Mouse (Mus musculus) heart, embryonic 11.5 days (tissue): ENCODE results near the gene Gpc3. TPM values are rescaled to one million over a fixed set of nuclear protein-coding genes. Genes with fewer than 3 reads are reported as not detected.

ENCODE experiments used
- ATAC-seq: fragments of 200-750 bp; cut with Nextera tagmentation; replicated peaks from 2 replicates; pipeline ENCODE4 v1.8.0; 2017; ENCODE audit warnings: moderate library complexity; ENCODE audit not compliant: insufficient number of reproducible peaks, low FRiP score, low TSS enrichment
- H3K27ac ChIP-seq: fragments of 300-500 bp; sonication (generic); 2 replicates; pipeline ENCODE4 v1.5.1; 2014; ENCODE audit warnings: mild to moderate bottlenecking, low read depth, low read length
- H3K27me3 ChIP-seq: fragments of 300-500 bp; sonication (generic); 2 replicates; pipeline ENCODE4 v1.6.1; 2014; ENCODE audit warnings: mild to moderate bottlenecking, low read length, mixed read lengths; ENCODE audit not compliant: control insufficient read depth, insufficient read depth
- H3K36me3 ChIP-seq: fragments of 300-500 bp; sonication (generic); 2 replicates; pipeline ENCODE4 v1.6.1; 2014; ENCODE audit warnings: mild to moderate bottlenecking, low read length, moderate library complexity, mixed read lengths; ENCODE audit not compliant: control insufficient read depth, insufficient read depth
- H3K4me1 ChIP-seq: fragments of 300-500 bp; sonication (generic); 2 replicates; pipeline ENCODE4 v1.6.1; 2014; ENCODE audit warnings: low read length; ENCODE audit not compliant: control insufficient read depth, insufficient read depth
- H3K4me2 ChIP-seq: fragments of 300-500 bp; sonication (generic); 2 replicates; pipeline ENCODE4 v1.6.1; 2014; ENCODE audit warnings: mild to moderate bottlenecking, moderate library complexity
- H3K4me3 ChIP-seq: fragments of 300-500 bp; sonication (generic); 2 replicates; pipeline ENCODE4 v1.5.1; 2014; ENCODE audit warnings: low read depth, low read length
- H3K9ac ChIP-seq: fragments of 300-500 bp; sonication (generic); 2 replicates; pipeline ENCODE4 v1.6.1; 2014; ENCODE audit warnings: mild to moderate bottlenecking, low read depth, low read length, moderate library complexity
- H3K9me3 ChIP-seq: fragments of 300-500 bp; sonication (generic); replicated peaks from 2 replicates; pipeline ENCODE4 v1.6.1; 2016; ENCODE audit warnings: low read length; ENCODE audit not compliant: control insufficient read depth
- WGBS: fragments of 180-500 bp; shearing (Covaris S2); extraction: QIAGEN DNeasy Blood & Tissue Kit; methylation state at CpG from one replicate; pipeline ENCODE4 v1.1.7; 2014; ENCODE audit not compliant: insufficient replicate concordance; 5-methylcytosine and 5-hydroxymethylcytosine counted together
- polyA plus RNA-seq: library from polyadenylated mRNA; unstranded; fragments of >200 nt; fragmentation: Nextera tagmentation; extraction: Ambion mirVana; gene quantifications from 2 replicates; pipeline ENCODE4 v1.2.1, GENCODE M21; 2014

Gene Gpc3
- polyA plus RNA-seq, 1 experiment from 2014 or later = 600 TPM

DNA sequence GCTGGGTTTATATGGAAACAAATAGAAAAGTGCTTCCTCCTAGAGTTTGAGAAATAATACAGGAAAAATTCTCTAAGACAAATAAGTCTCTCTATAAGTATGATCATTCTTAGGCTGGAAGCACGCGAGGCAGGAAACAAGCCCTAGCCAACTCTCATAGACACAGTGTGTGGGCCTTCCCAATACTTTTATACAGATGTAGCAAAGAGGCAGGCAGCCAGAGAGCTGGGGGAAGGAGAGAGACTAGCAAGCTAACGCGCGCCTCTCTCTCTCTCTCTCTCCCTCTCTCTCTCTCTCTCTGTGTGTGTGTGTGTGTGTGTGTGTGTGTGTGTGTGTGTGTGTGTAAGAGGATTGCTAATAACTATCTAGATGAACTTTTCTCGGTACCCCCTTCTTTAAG lies 2.2 kb downstream of the Gpc3 start:
- ATAC-seq = no peak
- Histone ChIP-seq H3K27ac (no peak overlapping the region), H3K4me2 (peak overlapping the region; percentile 64), H3K36me3 (no peaks in the 10 kb centered on the region), H3K4me1 (no peaks in the 10 kb centered on the region; the same call in 1 of the 2 replicates), H3K4me3 (peak overlapping the region; percentile 53), H3K9ac (peak overlapping the region; percentile 66; the same call in 1 of the 2 replicates), H3K9me3 (no peaks in the 10 kb centered on the region), H3K27me3 (no peaks in the 10 kb centered on the region)
- 53% methylated on average over 6 of the region's 6 CpGs for WGBS

- Histone ChIP-seq H3K36me3 (0 out of 2 replicates have a peak, but pooled peaks cover 4% of the 10 kb centered on the region), H3K9me3 (no peaks in the 10 kb centered on the region), H3K9ac (no peak overlapping the region), H3K27ac (no peak overlapping the region), H3K4me1 (no peaks in the 10 kb centered on the region), H3K27me3 (no peaks in the 10 kb centered on the region), H3K4me2 (no peak overlapping the region), H3K4me3 (no peak overlapping the region)
- 53% methylated on average over 4 of the region's 4 CpGs for WGBS
- no peak for ATAC-seq
These were observed 10.6 kb downstream of the Gpc3 start for GRCm38 (mm10) chrX:52603143-52603542.

DNA sequence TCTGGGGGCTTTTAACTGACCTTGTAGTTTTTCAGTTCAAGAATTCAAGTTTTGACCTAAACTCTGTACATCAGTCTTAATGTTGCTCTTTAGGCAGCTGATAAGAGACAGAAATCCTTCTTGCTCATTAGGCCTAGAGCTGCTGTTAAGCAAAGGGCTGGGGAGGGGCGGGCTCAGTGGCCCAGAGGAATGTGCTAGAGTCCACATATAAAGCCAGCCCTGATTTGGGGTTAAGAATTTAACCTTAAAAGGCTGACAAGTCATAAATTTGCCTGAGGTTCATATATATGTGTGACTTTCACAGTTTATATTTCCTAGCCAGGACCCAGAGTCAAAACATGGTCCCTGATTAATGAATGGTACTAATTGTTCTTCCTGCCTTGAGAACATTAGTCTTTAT lies 14.5 kb downstream of the Gpc3 start:
- WGBS = 58% methylated on average over 1 of the region's 1 CpGs
- Histone ChIP-seq H3K4me2 (no peak overlapping the region), H3K4me3 (no peak overlapping the region), H3K27ac (no peak overlapping the region), H3K36me3 (0 out of 2 replicates have a peak, but pooled peaks cover 2% of the 10 kb centered on the region), H3K4me1 (no peaks in the 10 kb centered on the region; the same call in 1 of the 2 replicates), H3K27me3 (no peaks in the 10 kb centered on the region), H3K9me3 (no peaks in the 10 kb centered on the region), H3K9ac (no peak overlapping the region)
- no peak for ATAC-seq

DNA sequence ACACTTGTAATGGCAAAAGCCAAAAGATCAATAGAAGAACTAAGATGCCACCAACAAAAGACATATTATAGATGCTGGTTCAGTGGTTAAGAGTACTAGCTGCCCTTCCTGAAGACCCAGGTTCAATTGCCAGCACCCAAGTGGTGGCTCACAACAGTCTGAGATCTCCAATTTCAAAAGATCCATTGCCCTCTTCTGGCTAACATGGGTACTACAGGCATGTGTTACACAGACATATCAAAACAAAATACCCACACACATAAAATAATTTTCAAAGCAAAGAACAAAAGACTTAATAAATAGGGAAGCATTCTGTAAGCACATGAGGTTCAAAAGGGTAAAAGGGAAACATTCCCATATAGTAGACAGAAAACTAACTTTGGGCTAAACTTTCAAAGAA lies 26.1 kb downstream of the Gpc3 start:
- Histone ChIP-seq H3K9me3 (no peaks in the 10 kb centered on the region), H3K4me1 (no peaks in the 10 kb centered on the region), H3K4me2 (no peak overlapping the region), H3K27me3 (no peaks in the 10 kb centered on the region), H3K9ac (no peak overlapping the region), H3K36me3 (no peaks in the 10 kb centered on the region), H3K27ac (no peak overlapping the region), H3K4me3 (no peak overlapping the region)
- no peak for ATAC-seq

- Histone ChIP-seq H3K9ac (no peak overlapping the region), H3K4me1 (no peaks in the 10 kb centered on the region), H3K9me3 (no peaks in the 10 kb centered on the region), H3K27me3 (no peaks in the 10 kb centered on the region), H3K36me3 (no peaks in the 10 kb centered on the region), H3K27ac (no peak overlapping the region), H3K4me3 (no peak overlapping the region), H3K4me2 (no peak overlapping the region)
- ATAC-seq = no peak
- 71% methylated on average over 4 of the region's 4 CpGs for WGBS
These were observed 53.8 kb downstream of the Gpc3 start for GRCm38 (mm10) chrX:52559995-52560394.

GRCm38 (mm10) chrX:52558526-52558925 lies 55.2 kb downstream of the Gpc3 start:
- no peaks in the 10 kb centered on the region for H3K9me3 ChIP-seq
- no peak for ATAC-seq
- H3K9ac ChIP-seq = no peak overlapping the region
- no peak overlapping the region for H3K4me3 ChIP-seq
- no peak overlapping the region for H3K4me2 ChIP-seq
- no peaks in the 10 kb centered on the region for H3K27me3 ChIP-seq
- H3K36me3 ChIP-seq = no peaks in the 10 kb centered on the region
- no peak overlapping the region for H3K27ac ChIP-seq
- 82% methylated on average over 5 of the region's 5 CpGs for WGBS
- H3K4me1 ChIP-seq = no peaks in the 10 kb centered on the region

GRCm38 (mm10) chrX:52557489-52557888 lies 56.3 kb downstream of the Gpc3 start:
- H3K27ac ChIP-seq = no peak overlapping the region
- no peaks in the 10 kb centered on the region for H3K36me3 ChIP-seq
- no peak overlapping the region for H3K9ac ChIP-seq
- no peak overlapping the region for H3K4me2 ChIP-seq
- H3K4me1 ChIP-seq = no peaks in the 10 kb centered on the region
- H3K9me3 ChIP-seq = no peaks in the 10 kb centered on the region
- H3K4me3 ChIP-seq = no peak overlapping the region
- ATAC-seq = no peak
- 83% methylated on average over 6 of the region's 6 CpGs for WGBS
- no peaks in the 10 kb centered on the region for H3K27me3 ChIP-seq

DNA sequence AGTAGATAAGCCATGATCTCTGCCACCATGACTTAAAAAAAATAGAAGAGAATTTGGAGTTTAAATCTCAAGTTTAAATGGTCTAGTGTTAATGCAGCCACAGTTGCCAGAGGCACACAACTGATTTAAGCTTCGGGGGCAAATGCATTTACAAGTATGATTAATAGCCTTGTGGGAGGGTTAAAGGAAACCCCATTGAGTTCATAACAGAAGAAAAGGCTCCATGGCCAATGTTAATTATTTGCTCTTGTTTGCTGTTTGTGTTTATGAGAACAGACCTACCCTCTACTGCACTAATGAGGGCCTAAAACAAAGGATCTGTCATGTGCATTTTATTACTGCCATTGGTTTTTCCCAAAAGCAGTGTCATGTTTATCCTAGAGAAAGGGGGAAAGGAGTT lies 62.5 kb downstream of the Gpc3 start:
- H3K4me3 ChIP-seq = no peak overlapping the region
- H3K27ac ChIP-seq = no peak overlapping the region
- no peaks in the 10 kb centered on the region for H3K27me3 ChIP-seq
- no peak for ATAC-seq
- no peak overlapping the region for H3K4me2 ChIP-seq
- no peaks in the 10 kb centered on the region for H3K4me1 ChIP-seq
- no peaks in the 10 kb centered on the region for H3K9me3 ChIP-seq
- H3K9ac ChIP-seq = no peak overlapping the region
- H3K36me3 ChIP-seq = no peaks in the 10 kb centered on the region
- 85% methylated on average over 1 of the region's 1 CpGs for WGBS

DNA sequence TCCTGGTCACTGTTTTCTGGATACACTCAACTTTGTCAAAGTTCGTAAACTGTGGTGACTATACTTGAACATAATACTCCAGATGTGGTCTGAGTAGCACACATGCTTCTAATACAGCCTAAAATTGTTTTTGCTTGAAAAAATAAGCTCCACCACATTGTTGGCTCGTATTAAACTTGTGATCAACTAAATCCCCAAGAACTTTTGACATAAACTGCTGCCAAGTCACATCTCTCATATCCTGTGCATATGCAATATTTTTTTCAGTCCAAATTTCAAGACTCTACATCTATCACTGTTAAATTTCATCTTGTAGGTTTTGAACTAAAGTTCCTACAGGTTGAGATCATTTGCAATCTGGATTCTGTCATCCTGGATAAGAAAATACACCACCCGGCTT lies 69.1 kb downstream of the Gpc3 start:
- H3K4me3 ChIP-seq = no peak overlapping the region
- no peak overlapping the region for H3K4me2 ChIP-seq
- no peaks in the 10 kb centered on the region for H3K9me3 ChIP-seq
- H3K9ac ChIP-seq = no peak overlapping the region
- H3K36me3 ChIP-seq = 0 out of 2 replicates have a peak, but pooled peaks cover 2% of the 10 kb centered on the region
- no peak for ATAC-seq
- no peaks in the 10 kb centered on the region for H3K27me3 ChIP-seq
- 56% methylated on average over 3 of the region's 3 CpGs for WGBS
- no peak overlapping the region for H3K27ac ChIP-seq
- H3K4me1 ChIP-seq = no peaks in the 10 kb centered on the region
